Mouse (Mus musculus) lung, adult 2 months (tissue): ENCODE data around the gene Galnt7.

Experiments
- CTCF ChIP-seq: fragments of 200-500 bp; IDR thresholded peaks from 2 replicates; pipeline ENCODE4 v1.5.1; 2011; ENCODE audit warnings: mild to moderate bottlenecking, low read length, control low read depth; ENCODE audit not compliant: insufficient read depth
- POLR2A ChIP-seq: fragments of 200-500 bp; IDR thresholded peaks from 2 replicates; pipeline ENCODE4 v1.6.1; 2011; ENCODE audit warnings: low read depth, mild to moderate bottlenecking, control low read depth, low read length, borderline replicate concordance; ENCODE audit errors: extremely low read depth

GRCm38 (mm10) chr8:57588604-57589003 lies 64.2 kb downstream of the Galnt7 start:
- no peak for TF ChIP-seq CTCF
- TF ChIP-seq POLR2A: no peak
